Mouse (Mus musculus) small intestine, adult 2 months (tissue): ENCODE data around the gene Klk7. TPM values are rescaled to one million over a fixed set of nuclear protein-coding genes. Genes with fewer than 3 reads are reported as not detected.

ENCODE experiments used
- H3K27ac ChIP-seq: fragments of 200-500 bp; 2 replicates; pipeline ENCODE4 v1.5.1; 2012; ENCODE audit warnings: low read depth, low read length, control low read depth, inconsistent platforms; ENCODE audit not compliant: insufficient read depth
- H3K27me3 ChIP-seq: fragments of 200-500 bp; 2 replicates; pipeline ENCODE4 v1.6.1; 2012; ENCODE audit warnings: mild to moderate bottlenecking, moderate library complexity, low read length, inconsistent platforms; ENCODE audit not compliant: control insufficient read depth, insufficient read depth
- H3K36me3 ChIP-seq: fragments of 200-500 bp; 2 replicates; pipeline ENCODE4 v1.6.1; 2012; ENCODE audit warnings: mild to moderate bottlenecking, low read length, control low read depth, inconsistent platforms; ENCODE audit not compliant: control insufficient read depth, insufficient read depth
- H3K4me1 ChIP-seq: fragments of 200-500 bp; 2 replicates; pipeline ENCODE4 v1.6.1; 2012; ENCODE audit warnings: low read length, inconsistent platforms, mixed read lengths; ENCODE audit not compliant: control insufficient read depth, insufficient read depth, insufficient read length
- H3K4me3 ChIP-seq: fragments of 200-500 bp; 2 replicates; pipeline ENCODE4 v1.5.1; 2012; ENCODE audit warnings: low read depth, mild to moderate bottlenecking, control low read depth, inconsistent platforms, low read length, moderate library complexity
- CTCF ChIP-seq: fragments of 200-500 bp; IDR thresholded peaks from 2 replicates; pipeline ENCODE4 v1.5.1; 2012; ENCODE audit warnings: low read depth, mild to moderate bottlenecking, control low read depth, inconsistent platforms, low read length, moderate library complexity, mixed read lengths; ENCODE audit not compliant: insufficient replicate concordance, insufficient read length; ENCODE audit errors: extremely low read depth
- POLR2A ChIP-seq: fragments of 200-500 bp; IDR thresholded peaks from 2 replicates; pipeline ENCODE4 v1.6.1; 2012; ENCODE audit warnings: low read depth, mild to moderate bottlenecking, control low read depth, inconsistent platforms, low read length, moderate library complexity
- WGBS: fragments of 180-500 bp; shearing (Covaris S2); methylation state at CpG from one replicate; pipeline ENCODE4 v1.1.7; 2018; 5-methylcytosine and 5-hydroxymethylcytosine counted together
- polyA plus RNA-seq: library from polyadenylated mRNA; depleted of rRNA; stranded (reverse); fragments of >200 nt; gene quantifications from 2 replicates; pipeline ENCODE4 v1.2.3, GENCODE M21; 2012

The Klk7 gene
- polyA plus RNA-seq, 1 experiment = not detected

DNA sequence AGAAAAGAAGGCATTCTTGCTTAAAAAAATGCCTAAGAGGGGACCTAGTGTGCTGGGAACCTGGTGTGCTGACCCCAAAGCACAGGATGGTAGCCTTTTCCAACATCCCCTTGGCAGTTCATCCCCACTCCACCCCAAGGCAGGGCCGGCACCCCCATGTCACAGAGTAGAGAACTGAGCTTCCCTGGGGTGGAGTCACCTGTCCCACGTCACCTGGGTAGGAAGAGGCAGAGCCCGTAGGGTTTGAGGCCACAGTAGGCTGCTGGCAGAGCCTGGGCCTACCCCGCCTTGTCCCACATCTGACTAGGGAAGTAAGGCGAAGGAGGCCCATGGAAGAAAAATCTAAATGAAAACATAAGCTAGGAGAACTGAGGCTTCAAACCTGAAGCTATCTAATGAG lies 36.7 kb upstream of the Klk7 start, which contains the start of gene Klk11:
Gene Klk11 (plus strand): TSS at position 241 of the 400 bp plus-strand sequence.
- 77% methylated on average over 5 of the region's 5 CpGs for WGBS
- Histone ChIP-seq H3K4me3 (no peak within 1 kb of the TSS), H3K36me3 (no peaks in the 10 kb centered on the region), H3K4me1 (no peaks in the 10 kb centered on the region), H3K27me3 (no peaks in the 10 kb centered on the region), H3K27ac (no peak within 1 kb of the TSS)
- TF ChIP-seq CTCF = no peak
- no peak for TF ChIP-seq POLR2A

DNA sequence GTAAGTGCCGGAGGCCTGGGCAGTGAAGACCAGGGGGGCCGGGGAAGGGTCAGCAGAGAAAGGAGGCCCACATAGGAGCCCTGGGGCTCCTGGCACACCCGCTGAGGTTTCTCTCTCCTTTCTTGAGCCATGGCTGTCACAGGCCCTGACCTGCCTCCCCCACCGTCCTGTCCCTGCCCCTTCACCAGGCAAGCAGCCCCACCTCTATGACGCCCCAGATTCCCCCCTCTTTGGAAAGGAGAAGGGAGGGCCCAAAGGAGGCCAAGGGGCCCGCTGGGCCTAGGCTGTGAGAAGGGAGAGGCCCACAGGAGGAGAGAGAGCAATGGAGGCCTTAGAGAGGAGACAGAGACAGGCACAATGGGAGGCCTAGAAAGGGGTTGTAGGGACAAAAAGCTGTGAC lies 36.3 kb upstream of the Klk7 start:
- Histone ChIP-seq H3K4me1 (no peaks in the 10 kb centered on the region), H3K27me3 (no peaks in the 10 kb centered on the region), H3K4me3 (no peak overlapping the region), H3K27ac (no peak overlapping the region), H3K36me3 (no peaks in the 10 kb centered on the region)
- whole genome bisulfite sequencing = 50% methylated on average over 6 of the region's 6 CpGs
- TF ChIP-seq CTCF (no peak), POLR2A (no peak)

GRCm38 (mm10) chr7:43775311-43776057 lies 35.6 kb upstream of the Klk7 start:
- Histone ChIP-seq H3K36me3 (no peaks in the 10 kb centered on the region), H3K27me3 (no peaks in the 10 kb centered on the region), H3K4me3 (no peak overlapping the region), H3K4me1 (no peaks in the 10 kb centered on the region), H3K27ac (no peak overlapping the region)
- no peak for TF ChIP-seq POLR2A
- TF ChIP-seq CTCF = no peak
- 49% methylated on average over 7 of the region's 7 CpGs for WGBS

DNA sequence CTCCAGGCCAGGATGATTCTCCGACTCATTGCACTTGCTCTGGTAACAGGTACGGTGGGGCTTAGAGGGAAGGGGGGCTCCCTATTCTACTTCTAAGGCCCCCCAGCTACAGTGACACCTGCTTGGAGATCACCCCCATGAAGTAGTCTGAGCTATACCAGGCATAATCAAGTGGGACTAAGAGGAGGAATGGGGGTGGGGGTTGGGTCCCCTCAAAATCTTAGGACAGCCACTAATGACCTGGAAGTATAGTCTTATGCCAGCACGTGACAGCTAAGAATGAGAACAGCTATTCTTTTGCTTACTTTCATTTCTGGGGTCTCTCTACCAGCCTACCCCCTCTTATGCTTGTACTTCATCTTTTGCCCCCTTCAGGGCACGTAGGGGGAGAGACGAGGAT lies 34.6 kb upstream of the Klk7 start:
- Histone ChIP-seq H3K36me3 (no peaks in the 10 kb centered on the region), H3K4me3 (no peak overlapping the region), H3K27me3 (no peaks in the 10 kb centered on the region), H3K27ac (no peak overlapping the region), H3K4me1 (no peaks in the 10 kb centered on the region)
- 83% methylated on average over 5 of the region's 5 CpGs for WGBS
- TF ChIP-seq CTCF (no peak), POLR2A (no peak)

- Histone ChIP-seq H3K36me3 (no peaks in the 10 kb centered on the region), H3K27me3 (no peaks in the 10 kb centered on the region), H3K27ac (no peak overlapping the region), H3K4me1 (no peaks in the 10 kb centered on the region), H3K4me3 (no peak overlapping the region)
- TF ChIP-seq POLR2A = no peak
- no peak for TF ChIP-seq CTCF
- 88% methylated on average over 12 of the region's 12 CpGs for WGBS
Measured at GRCm38 (mm10) chr7:43777423-43777822, 33.7 kb upstream of the Klk7 start.

GRCm38 (mm10) chr7:43778176-43778970 lies 32.7 kb upstream of the Klk7 start:
- H3K36me3 ChIP-seq = no peaks in the 10 kb centered on the region
- H3K4me3 ChIP-seq = no peak overlapping the region
- WGBS = 90% methylated on average over 10 of the region's 10 CpGs
- H3K4me1 ChIP-seq = 0 out of 2 replicates have a peak, but pooled peaks cover 2% of the 10 kb centered on the region
- no peaks in the 10 kb centered on the region for H3K27me3 ChIP-seq
- no peak overlapping the region for H3K27ac ChIP-seq
- TF ChIP-seq POLR2A (no peak), CTCF (no peak)

- 0 out of 2 replicates have a peak, but pooled peaks cover 2% of the 10 kb centered on the region for H3K4me1 ChIP-seq
- H3K27ac ChIP-seq = no peak overlapping the region
- no peak overlapping the region for H3K4me3 ChIP-seq
- no peak for TF ChIP-seq POLR2A
- no peak for TF ChIP-seq CTCF
- H3K36me3 ChIP-seq = no peaks in the 10 kb centered on the region
- WGBS = 42% methylated on average over 6 of the region's 6 CpGs
- H3K27me3 ChIP-seq = no peaks in the 10 kb centered on the region
Measured at GRCm38 (mm10) chr7:43780241-43780640, 30.9 kb upstream of the Klk7 start.
